Mouse (Mus musculus) heart, adult 18-20 months (tissue): ENCODE results near the gene Vat1l. TPM values are rescaled to one million over a fixed set of nuclear protein-coding genes. Genes with fewer than 3 reads are reported as not detected.

Source experiments
- DNase-seq, 2 experiments: peaks; one replicate each; pipeline ENCODE4 v3.0.0; 2021 to 2022; ENCODE audit warnings: mixed read lengths in 1 of 2
- total RNA-seq, 2 experiments: library from RNA; stranded (reverse); gene quantifications; 2 replicates each; pipeline ENCODE4 v1.2.3; 2021

Vat1l gene
- total RNA-seq, 2 experiments from 2014 or later = 0.12 to 0.46 TPM

- DNase-seq = no peak
Observed at GRCm38 (mm10) chr8:114298253-114298652, 92.8 kb downstream of the Vat1l start.

- no peak for DNase-seq
Observed at GRCm38 (mm10) chr8:114300072-114300471, 94.7 kb downstream of the Vat1l start.

- DNase-seq = no peak
Observed at GRCm38 (mm10) chr8:114306296-114306695, 100.9 kb downstream of the Vat1l start.

- no peak for DNase-seq
Observed at GRCm38 (mm10) chr8:114314669-114315325, 109.4 kb downstream of the Vat1l start.

- DNase-seq = no peak
Observed at GRCm38 (mm10) chr8:114318161-114318560, 112.7 kb downstream of the Vat1l start.

- no peak for DNase-seq
Observed at GRCm38 (mm10) chr8:114322096-114322495, 116.7 kb downstream of the Vat1l start.

- no peak for DNase-seq
Observed at GRCm38 (mm10) chr8:114331928-114332327, 126.5 kb downstream of the Vat1l start.

GRCm38 (mm10) chr8:114332949-114333348, 127.5 kb downstream of the Vat1l start:
- no peak for DNase-seq

GRCm38 (mm10) chr8:114335721-114336120, 130.3 kb downstream of the Vat1l start:
- no peak for DNase-seq

GRCm38 (mm10) chr8:114342276-114342675, 136.9 kb downstream of the Vat1l start:
- peak in 1 of 2 experiments; percentile 2 for DNase-seq

- DNase-seq = no peak
Observed at GRCm38 (mm10) chr8:114344789-114345188, 139.4 kb downstream of the Vat1l start.

GRCm38 (mm10) chr8:114346045-114346444, 140.6 kb downstream of the Vat1l start:
- DNase-seq = no peak

- DNase-seq = no peak
Observed at GRCm38 (mm10) chr8:114351643-114352427, 146.4 kb downstream of the Vat1l start.

- DNase-seq = no peak
Observed at GRCm38 (mm10) chr8:114360506-114360905, 155.1 kb downstream of the Vat1l start.

- no peak for DNase-seq
Observed at GRCm38 (mm10) chr8:114363167-114363566, 157.8 kb downstream of the Vat1l start.

- no peak for DNase-seq
Observed at GRCm38 (mm10) chr8:114363656-114364055, 158.2 kb downstream of the Vat1l start.

GRCm38 (mm10) chr8:114369038-114369976, 163.9 kb downstream of the Vat1l start:
- peak; percentile 47 to 83 for DNase-seq

GRCm38 (mm10) chr8:114374390-114374789, 169.0 kb downstream of the Vat1l start:
- DNase-seq = no peak

- DNase-seq = no peak
Observed at GRCm38 (mm10) chr8:114384189-114384588, 178.8 kb downstream of the Vat1l start.

- DNase-seq = no peak
Observed at GRCm38 (mm10) chr8:114387494-114387893, 182.1 kb downstream of the Vat1l start.

- no peak for DNase-seq
Observed at GRCm38 (mm10) chr8:114390465-114391254, 185.2 kb downstream of the Vat1l start.

GRCm38 (mm10) chr8:114398326-114398725, 192.9 kb downstream of the Vat1l start:
- no peak for DNase-seq
